Mouse (Mus musculus): ENCODE results near the gene Insc. TPM values are rescaled to one million over a fixed set of nuclear protein-coding genes. Genes with fewer than 3 reads are reported as not detected.

Gene Insc
- polyA plus RNA-seq, 1 experiment from 2014 or later: 9.9 TPM

DNA sequence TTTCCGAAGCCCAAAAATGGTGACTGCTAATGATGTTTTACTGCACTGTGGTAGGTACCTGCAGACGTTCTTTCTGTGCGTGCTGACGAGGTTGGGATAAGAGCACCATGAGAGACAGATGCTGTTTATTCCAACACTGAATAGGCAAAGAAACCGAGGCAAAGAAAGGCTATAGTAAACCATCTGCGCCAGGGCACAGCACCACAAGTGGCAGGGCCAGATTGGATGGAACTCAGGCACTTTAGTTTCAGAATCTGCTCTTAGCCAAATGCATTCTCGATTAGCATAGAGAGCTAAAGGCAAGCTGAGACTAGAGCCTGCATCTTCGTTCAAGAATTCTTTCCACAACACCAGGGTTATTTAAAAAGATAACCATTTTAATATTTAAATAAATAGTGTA is 59.1 kb downstream of the Insc start:
- Histone ChIP-seq H3K4me1 (0 out of 2 replicates have a peak, but pooled peaks cover 4% of the 10 kb centered on the region), H3K9ac (no peak overlapping the region), H3K27ac (no peak overlapping the region), H3K27me3 (no peaks in the 10 kb centered on the region), H3K36me3 (no peaks in the 10 kb centered on the region), H3K4me3 (no peak overlapping the region), H3K9me3 (no peaks in the 10 kb centered on the region), H3K4me2 (no peak overlapping the region)
- ATAC-seq (ENCODE audit: insufficient number of reproducible peaks, low FRiP score, low TSS enrichment, low read depth): no peak
- 74% methylated on average over 8 of the region's 8 CpGs for WGBS

GRCm38 (mm10) chr7:114805311-114805710 is 61.8 kb downstream of the Insc start:
- H3K27me3 ChIP-seq: no peaks in the 10 kb centered on the region
- no peak for ATAC-seq (ENCODE audit: insufficient number of reproducible peaks, low FRiP score, low TSS enrichment, low read depth)
- no peak overlapping the region for H3K9ac ChIP-seq
- no peak overlapping the region for H3K27ac ChIP-seq
- H3K4me1 ChIP-seq: 0 out of 2 replicates have a peak, but pooled peaks cover 4% of the 10 kb centered on the region
- WGBS: 71% methylated on average over 2 of the region's 2 CpGs
- no peaks in the 10 kb centered on the region for H3K9me3 ChIP-seq
- H3K4me2 ChIP-seq: no peak overlapping the region
- H3K4me3 ChIP-seq: no peak overlapping the region
- H3K36me3 ChIP-seq: no peaks in the 10 kb centered on the region

- Histone ChIP-seq H3K4me1 (0 out of 2 replicates have a peak, but pooled peaks cover 4% of the 10 kb centered on the region), H3K4me3 (no peak overlapping the region), H3K9ac (no peak overlapping the region), H3K9me3 (no peaks in the 10 kb centered on the region), H3K27ac (no peak overlapping the region), H3K27me3 (no peaks in the 10 kb centered on the region), H3K4me2 (no peak overlapping the region), H3K36me3 (no peaks in the 10 kb centered on the region)
- no peak for ATAC-seq (ENCODE audit: insufficient number of reproducible peaks, low FRiP score, low TSS enrichment, low read depth)
- WGBS: 49% methylated on average over 5 of the region's 5 CpGs
Observed at GRCm38 (mm10) chr7:114807343-114807742, 63.8 kb downstream of the Insc start.

DNA sequence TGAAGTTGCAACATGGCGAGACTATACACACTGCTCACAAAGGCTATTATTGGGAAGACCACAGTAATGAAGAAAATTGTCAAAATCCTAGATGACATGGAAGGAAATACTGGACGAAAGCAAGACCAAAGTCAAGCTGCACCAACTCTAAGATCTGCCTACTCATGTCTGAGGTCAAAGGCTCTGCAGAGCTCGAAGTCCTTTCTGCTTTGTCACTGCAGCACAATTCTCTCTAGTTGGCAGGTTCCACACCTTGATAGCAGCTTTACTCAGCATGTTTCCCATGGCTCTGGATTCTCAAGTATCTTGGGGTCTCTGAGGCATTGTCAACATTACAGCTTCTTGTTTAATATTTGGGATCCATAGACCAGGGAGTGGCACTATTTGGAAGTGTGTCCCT is 64.8 kb downstream of the Insc start:
- H3K9me3 ChIP-seq: no peaks in the 10 kb centered on the region
- no peak for ATAC-seq (ENCODE audit: insufficient number of reproducible peaks, low FRiP score, low TSS enrichment, low read depth)
- WGBS: 87% methylated on average over 3 of the region's 3 CpGs
- H3K9ac ChIP-seq: no peak overlapping the region
- H3K4me3 ChIP-seq: no peak overlapping the region
- H3K4me2 ChIP-seq: no peak overlapping the region
- 0 out of 2 replicates have a peak, but pooled peaks cover 4% of the 10 kb centered on the region for H3K4me1 ChIP-seq
- no peak overlapping the region for H3K27ac ChIP-seq
- H3K36me3 ChIP-seq: no peaks in the 10 kb centered on the region
- no peaks in the 10 kb centered on the region for H3K27me3 ChIP-seq

DNA sequence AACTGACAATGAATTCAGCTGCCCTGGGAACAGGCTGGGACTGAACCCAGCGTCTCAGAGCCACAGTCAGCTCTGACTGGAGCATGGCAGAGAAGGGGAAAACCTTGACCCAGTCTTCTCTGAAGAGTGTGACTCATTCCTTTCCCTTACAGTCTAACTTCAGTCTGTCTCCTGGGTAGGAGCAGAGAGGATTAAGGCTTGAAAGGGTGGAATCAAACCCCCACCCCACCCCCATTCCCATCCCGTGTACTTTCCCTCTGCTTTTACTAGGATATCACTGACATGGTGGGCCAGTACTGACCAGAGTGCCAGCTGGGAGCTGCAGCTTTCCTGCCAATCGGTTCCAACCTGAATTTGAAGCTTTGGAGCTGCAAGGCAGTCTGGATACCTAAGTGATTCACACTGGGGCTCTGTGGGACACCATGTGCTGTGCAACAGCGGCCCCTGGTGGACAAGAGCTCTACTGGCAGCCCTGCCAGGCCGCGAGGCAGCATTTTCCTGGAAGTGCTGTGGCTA is 73.9 kb downstream of the Insc start:
- Histone ChIP-seq H3K27me3 (peaks cover 16% of the 10 kb centered on the region), H3K9me3 (no peaks in the 10 kb centered on the region), H3K4me2 (no peak overlapping the region), H3K27ac (no peak overlapping the region), H3K4me1 (0 out of 2 replicates have a peak, but pooled peaks cover 3% of the 10 kb centered on the region), H3K4me3 (no peak overlapping the region), H3K9ac (no peak overlapping the region), H3K36me3 (no peaks in the 10 kb centered on the region)
- WGBS: 10% methylated on average over 6 of the region's 6 CpGs
- ATAC-seq (ENCODE audit: insufficient number of reproducible peaks, low FRiP score, low TSS enrichment, low read depth): peak; percentile 61

GRCm38 (mm10) chr7:114817879-114818278 is 74.4 kb downstream of the Insc start:
- Histone ChIP-seq H3K27ac (no peak overlapping the region), H3K36me3 (no peaks in the 10 kb centered on the region), H3K9ac (no peak overlapping the region)

DNA sequence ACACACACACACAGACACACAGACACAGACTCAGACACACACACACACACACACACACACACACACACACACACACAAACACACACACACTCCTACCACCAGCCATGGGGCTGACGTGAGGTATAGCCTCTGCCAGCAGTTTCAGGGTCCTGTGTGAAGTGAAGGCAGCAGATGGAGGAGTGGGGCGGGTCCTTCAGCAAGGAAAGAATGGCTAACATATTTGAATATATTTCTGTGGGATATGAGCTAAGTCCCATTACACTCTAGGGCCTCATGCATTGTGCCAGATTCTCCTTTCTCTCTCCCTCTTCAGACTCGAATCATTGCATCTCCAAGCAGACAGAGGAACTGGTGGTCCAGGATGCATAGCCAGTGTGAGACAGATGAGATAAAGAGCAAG is 74.9 kb downstream of the Insc start:
- no peak overlapping the region for H3K4me2 ChIP-seq
- 0 out of 2 replicates have a peak, but pooled peaks cover 3% of the 10 kb centered on the region for H3K4me1 ChIP-seq
- no peaks in the 10 kb centered on the region for H3K9me3 ChIP-seq
- 78% methylated on average over 3 of the region's 3 CpGs for WGBS
- peaks cover 17% of the 10 kb centered on the region for H3K27me3 ChIP-seq
- H3K36me3 ChIP-seq: no peaks in the 10 kb centered on the region
- ATAC-seq (ENCODE audit: insufficient number of reproducible peaks, low FRiP score, low TSS enrichment, low read depth): no peak
- no peak overlapping the region for H3K27ac ChIP-seq
- H3K4me3 ChIP-seq: no peak overlapping the region
- no peak overlapping the region for H3K9ac ChIP-seq

More at GRCm38 (mm10) chr7:114817879-114818278, 74.4 kb downstream of the Insc start:
- ATAC-seq (ENCODE audit: insufficient number of reproducible peaks, low FRiP score, low TSS enrichment, low read depth): no peak
- no peaks in the 10 kb centered on the region for H3K9me3 ChIP-seq
- no peak overlapping the region for H3K4me2 ChIP-seq
- H3K27me3 ChIP-seq: peaks cover 16% of the 10 kb centered on the region
- WGBS: 35% methylated on average over 5 of the region's 5 CpGs
- H3K4me1 ChIP-seq: 0 out of 2 replicates have a peak, but pooled peaks cover 3% of the 10 kb centered on the region
- H3K4me3 ChIP-seq: no peak overlapping the region

GRCm38 (mm10) chr7:114818836-114819235 is 75.3 kb downstream of the Insc start:
- peaks cover 21% of the 10 kb centered on the region for H3K27me3 ChIP-seq
- no peak overlapping the region for H3K4me3 ChIP-seq
- WGBS: 80% methylated on average over 8 of the region's 8 CpGs
- ATAC-seq (ENCODE audit: insufficient number of reproducible peaks, low FRiP score, low TSS enrichment, low read depth): no peak
- no peak overlapping the region for H3K4me2 ChIP-seq
- no peak overlapping the region for H3K27ac ChIP-seq
- 0 out of 2 replicates have a peak, but pooled peaks cover 3% of the 10 kb centered on the region for H3K4me1 ChIP-seq
- H3K36me3 ChIP-seq: no peaks in the 10 kb centered on the region
- H3K9me3 ChIP-seq: no peaks in the 10 kb centered on the region
- H3K9ac ChIP-seq: no peak overlapping the region

DNA sequence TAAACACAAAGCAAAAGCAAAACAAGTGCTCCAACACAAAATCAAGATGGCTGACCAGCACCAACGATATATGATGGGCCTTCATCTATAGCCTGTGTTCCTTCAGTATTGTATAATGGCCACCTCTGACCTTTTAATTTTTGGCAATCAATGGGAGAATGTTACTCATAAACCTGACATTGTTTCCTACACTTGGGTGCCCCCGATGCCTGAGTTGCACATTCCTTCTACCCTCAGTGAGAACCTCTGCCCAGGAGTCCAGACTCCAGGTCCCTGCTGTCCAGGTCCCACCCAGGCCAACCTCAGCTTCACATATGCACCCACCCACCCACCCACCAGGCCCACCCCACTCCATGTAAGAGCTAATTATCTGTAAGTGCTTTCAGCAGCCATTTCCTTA is 79.2 kb downstream of the Insc start:
- WGBS: 81% methylated on average over 2 of the region's 2 CpGs
- Histone ChIP-seq H3K9ac (no peak overlapping the region), H3K27me3 (peaks cover 35% of the 10 kb centered on the region)

GRCm38 (mm10) chr7:114827360-114827759 is 83.9 kb downstream of the Insc start:
- Histone ChIP-seq H3K27ac (no peak overlapping the region), H3K9me3 (no peaks in the 10 kb centered on the region), H3K4me1 (0 out of 2 replicates have a peak, but pooled peaks cover 3% of the 10 kb centered on the region), H3K36me3 (no peaks in the 10 kb centered on the region), H3K4me3 (no peak overlapping the region), H3K27me3 (peaks cover 56% of the 10 kb centered on the region), H3K4me2 (no peak overlapping the region), H3K9ac (no peak overlapping the region)
- no peak for ATAC-seq (ENCODE audit: insufficient number of reproducible peaks, low FRiP score, low TSS enrichment, low read depth)
- WGBS: 40% methylated on average over 4 of the region's 4 CpGs

More for the DNA sequence above, 79.2 kb downstream of the Insc start:
- no peak overlapping the region for H3K27ac ChIP-seq
- 0 out of 2 replicates have a peak, but pooled peaks cover 3% of the 10 kb centered on the region for H3K4me1 ChIP-seq
- no peak overlapping the region for H3K4me2 ChIP-seq
- no peak for ATAC-seq (ENCODE audit: insufficient number of reproducible peaks, low FRiP score, low TSS enrichment, low read depth)
- no peak overlapping the region for H3K4me3 ChIP-seq
- H3K36me3 ChIP-seq: no peaks in the 10 kb centered on the region
- no peaks in the 10 kb centered on the region for H3K9me3 ChIP-seq

GRCm38 (mm10) chr7:114832257-114832940 is 88.9 kb downstream of the Insc start:
- Histone ChIP-seq H3K4me3 (no peak overlapping the region), H3K27me3 (peaks cover 36% of the 10 kb centered on the region), H3K9ac (no peak overlapping the region), H3K27ac (no peak overlapping the region), H3K4me1 (0 out of 2 replicates have a peak, but pooled peaks cover 2% of the 10 kb centered on the region), H3K4me2 (no peak overlapping the region), H3K9me3 (no peaks in the 10 kb centered on the region), H3K36me3 (no peaks in the 10 kb centered on the region)
- ATAC-seq (ENCODE audit: insufficient number of reproducible peaks, low FRiP score, low TSS enrichment, low read depth): no peak
- whole genome bisulfite sequencing: 46% methylated on average over 3 of the region's 3 CpGs

DNA sequence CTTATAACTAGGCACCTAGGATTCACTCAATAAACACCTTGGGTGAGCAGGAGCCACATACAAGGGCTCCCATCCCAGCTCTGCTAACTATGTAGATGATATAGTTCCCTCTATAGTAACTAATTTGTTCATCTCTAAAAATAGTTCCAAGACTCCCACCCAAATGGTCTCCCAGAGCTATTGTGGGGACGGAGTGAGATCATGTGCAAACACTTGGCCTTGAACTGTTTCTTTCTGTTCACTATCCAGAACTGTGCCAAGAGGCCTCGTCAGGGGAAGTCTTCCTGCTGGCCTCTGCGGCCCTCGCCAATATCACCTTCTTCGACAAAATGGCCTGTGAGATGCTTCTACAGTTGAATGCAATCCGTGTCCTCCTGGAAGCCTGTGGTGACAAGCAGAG is 91.0 kb downstream of the Insc start:
- H3K4me1 ChIP-seq: no peaks in the 10 kb centered on the region
- WGBS: 84% methylated on average over 6 of the region's 6 CpGs
- ATAC-seq (ENCODE audit: insufficient number of reproducible peaks, low FRiP score, low TSS enrichment, low read depth): no peak

More for the DNA sequence above, 91.0 kb downstream of the Insc start:
- Histone ChIP-seq H3K9ac (no peak overlapping the region), H3K4me2 (no peak overlapping the region), H3K27me3 (peaks cover 23% of the 10 kb centered on the region), H3K9me3 (no peaks in the 10 kb centered on the region), H3K4me3 (no peak overlapping the region), H3K27ac (no peak overlapping the region), H3K36me3 (no peaks in the 10 kb centered on the region)

All from limb, embryonic 15.5 days (tissue).